Mouse (Mus musculus) G1E (cell line): ENCODE data around the gene Cmklr1.

Experiments used
- CTCF ChIP-seq: IDR thresholded peaks from 2 replicates; pipeline ENCODE4 v1.5.1; 2012; ENCODE audit warnings: low read depth, low read length, inconsistent platforms, mixed read lengths
- TAL1 ChIP-seq: conservative IDR thresholded peaks from 2 replicates; pipeline ENCODE4 v1.6.1; 2012; ENCODE audit warnings: low read depth, low read length, inconsistent platforms, mixed read lengths

DNA sequence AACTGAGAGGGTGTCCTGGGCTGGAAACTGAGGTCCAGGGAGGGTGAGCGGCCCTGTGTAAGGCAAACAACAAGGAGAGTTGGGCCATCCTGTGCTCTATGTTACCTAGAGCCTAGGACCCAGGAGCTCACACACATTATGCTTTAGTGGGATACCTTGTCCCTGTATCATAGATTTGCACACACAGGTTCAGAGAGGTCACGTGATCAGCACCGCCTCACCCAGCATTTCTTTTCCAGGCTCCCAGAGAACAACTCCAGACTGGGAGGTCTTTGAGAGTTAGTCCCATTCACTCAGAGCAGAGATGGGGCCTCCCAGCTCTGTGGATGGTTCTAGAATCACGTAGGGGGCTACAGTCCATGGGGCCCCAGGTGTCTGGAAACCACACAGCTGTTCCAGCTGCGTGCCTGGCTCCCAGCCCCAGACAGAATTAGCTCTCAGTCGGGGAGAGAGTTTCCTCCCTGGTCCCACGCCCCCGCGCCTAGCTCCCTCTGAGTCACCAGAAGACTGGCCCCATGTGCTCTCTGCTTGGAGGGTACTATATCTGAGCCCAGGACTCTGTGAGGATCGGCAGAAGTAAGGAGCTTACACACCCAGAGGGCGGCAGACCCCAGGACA lies 22.3 kb downstream of the Cmklr1 start:
- TF ChIP-seq TAL1 (no peak), CTCF (no peak)
